Mouse (Mus musculus) kidney, adult 18-20 months (tissue): ENCODE data around the gene Sqor.
A peak's percentile ranks its signal among the peaks of the same experiment; 100 is the strongest.

ENCODE experiments used
- DNase-seq: peaks from one replicate; pipeline ENCODE4 v3.0.0; 2021

Sqor gene

GRCm38 (mm10) chr2:122786167-122786566, 21.1 kb downstream of the Sqor start:
- no peak for DNase-seq

GRCm38 (mm10) chr2:122789311-122789710, 24.3 kb downstream of the Sqor start:
- peak; percentile 23 for DNase-seq

DNA sequence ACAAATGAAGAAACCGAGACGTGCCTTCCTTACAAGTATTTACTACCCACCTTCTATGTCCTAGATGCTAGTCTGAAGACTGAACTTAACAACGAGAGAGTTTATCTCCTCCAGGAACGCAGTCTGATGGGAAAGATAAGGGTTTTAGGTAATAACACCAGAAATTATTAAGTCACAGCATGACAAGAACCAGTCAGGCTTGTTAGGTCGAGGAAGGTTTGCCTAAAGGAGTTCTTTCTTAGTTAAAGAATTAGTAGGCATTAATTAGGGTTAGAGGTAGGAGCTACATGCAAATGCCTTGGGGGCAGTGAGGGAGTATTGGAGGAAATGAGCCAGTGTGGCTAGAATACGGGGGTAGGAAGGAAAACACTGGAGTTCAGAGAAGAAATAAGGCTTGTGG, 24.7 kb downstream of the Sqor start:
- DNase-seq = no peak

- DNase-seq = no peak
Observed at GRCm38 (mm10) chr2:122804392-122804791, 39.4 kb downstream of the Sqor start.

DNA sequence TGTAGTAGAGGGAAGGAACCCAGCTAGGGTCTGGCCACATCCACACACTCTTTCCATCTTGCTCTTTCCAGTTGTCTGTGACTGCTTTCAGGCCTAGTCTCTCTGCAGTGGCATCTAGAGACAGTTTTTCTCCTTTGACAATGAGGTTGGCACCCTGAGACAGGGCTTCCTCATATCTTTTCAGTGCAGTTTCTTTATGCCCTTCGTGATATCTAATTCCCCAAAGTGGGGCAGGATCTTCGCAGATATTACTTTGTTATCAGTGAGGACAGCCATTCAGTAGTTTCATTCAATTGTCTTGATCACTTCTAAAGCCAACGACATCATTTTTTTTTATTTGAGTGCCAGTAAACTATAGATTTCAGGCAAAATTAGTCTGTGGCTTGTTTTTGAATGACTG, 41.0 kb downstream of the Sqor start:
- DNase-seq = no peak

DNA sequence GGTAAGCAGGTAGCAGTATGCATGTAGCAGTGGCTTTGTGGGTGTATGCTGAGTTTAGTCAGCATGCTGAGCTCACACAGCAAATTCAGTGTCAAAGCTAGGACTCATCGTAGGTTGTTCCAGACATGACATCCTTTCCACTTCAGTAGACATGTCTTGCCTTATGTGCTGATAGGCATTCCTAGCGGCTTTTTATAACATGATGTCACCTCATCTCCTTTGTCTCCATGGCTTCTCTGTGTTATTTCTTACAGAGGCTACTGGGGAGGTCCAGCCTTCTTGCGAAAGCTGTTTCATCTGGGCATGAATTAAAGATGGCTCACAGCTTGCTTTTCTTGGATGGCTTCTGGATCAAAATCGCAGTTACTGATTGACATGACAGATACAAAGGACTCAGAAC, 44.0 kb downstream of the Sqor start:
- DNase-seq = no peak

- DNase-seq = no peak
Observed at GRCm38 (mm10) chr2:122816986-122817385, 51.9 kb downstream of the Sqor start.

- DNase-seq = no peak
Observed at GRCm38 (mm10) chr2:122821246-122821645, 56.2 kb downstream of the Sqor start.

- peak; percentile 50 for DNase-seq
Observed at GRCm38 (mm10) chr2:122825406-122826236, 60.6 kb downstream of the Sqor start.

DNA sequence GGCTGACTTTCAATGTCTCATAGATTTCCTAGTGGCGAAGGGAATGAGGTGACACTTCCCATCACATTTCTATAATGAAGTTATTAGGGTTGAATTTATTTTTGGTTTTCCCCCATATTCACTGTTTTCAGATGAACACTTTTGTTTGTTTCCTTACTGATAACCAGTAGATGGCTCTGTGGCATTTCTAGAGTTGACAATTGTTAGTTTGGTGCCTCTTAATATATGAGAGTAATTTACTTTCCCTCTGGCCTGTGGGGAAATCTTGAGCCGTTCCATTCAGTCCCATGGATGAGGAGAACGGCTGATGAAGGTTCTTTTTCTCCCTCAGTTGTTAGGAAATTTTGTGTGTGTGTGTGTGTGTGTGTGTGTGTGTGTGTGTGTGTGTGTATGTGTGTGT, 61.3 kb downstream of the Sqor start:
- DNase-seq = no peak

GRCm38 (mm10) chr2:122854636-122855035, 89.6 kb downstream of the Sqor start:
- no peak for DNase-seq

GRCm38 (mm10) chr2:122855354-122855753, 90.3 kb downstream of the Sqor start:
- DNase-seq = no peak
